Mouse (Mus musculus): ENCODE results near the gene Tspan11. TPM values are rescaled to one million over a fixed set of nuclear protein-coding genes. Genes with fewer than 3 reads are reported as not detected.

Tspan11 gene
- polyA plus RNA-seq, 1 experiment: 0.99 TPM

- Histone ChIP-seq H3K36me3 (ENCODE audit: control insufficient read depth, insufficient read depth) (no peaks in the 10 kb centered on the region), H3K79me3 (ENCODE audit: low read depth) (no peaks in the 10 kb centered on the region), H3K79me2 (ENCODE audit: control insufficient read depth, insufficient read depth) (no peaks in the 10 kb centered on the region), H3K27me3 (ENCODE audit: control insufficient read depth, insufficient read depth, insufficient read length) (peaks cover 5% of the 10 kb centered on the region), H3ac (ENCODE audit: control insufficient read depth, insufficient read length, low read depth) (no peak overlapping the region), H3K4me3 (ENCODE audit: insufficient read depth, poor library complexity, severe bottlenecking) (no peak overlapping the region)
- no peak for TF ChIP-seq MYOD1 (IDR thresholded peaks at IDR 0.05; ENCODE audit: control insufficient read depth, insufficient read length, low read depth)
- peak; percentile 49 for TF ChIP-seq CTCF (IDR thresholded peaks at IDR 0.05; ENCODE audit: control insufficient read depth, insufficient read depth, insufficient read length)
These were observed 33.3 kb downstream of the Tspan11 start for GRCm38 (mm10) chr6:127920652-127921051.

- H3ac ChIP-seq (ENCODE audit: control insufficient read depth, insufficient read length, low read depth): no peak overlapping the region
These were observed 34.6 kb downstream of the Tspan11 start for GRCm38 (mm10) chr6:127921996-127922395.

GRCm38 (mm10) chr6:127923296-127923695 lies 35.9 kb downstream of the Tspan11 start:
- no peaks in the 10 kb centered on the region for H3K79me3 ChIP-seq (ENCODE audit: low read depth)

More at GRCm38 (mm10) chr6:127921996-127922395, 34.6 kb downstream of the Tspan11 start:
- TF ChIP-seq CTCF (IDR thresholded peaks at IDR 0.05; ENCODE audit: control insufficient read depth, insufficient read depth, insufficient read length) (no peak), MYOD1 (IDR thresholded peaks at IDR 0.05; ENCODE audit: control insufficient read depth, insufficient read length, low read depth) (no peak), FOSL1 (IDR thresholded peaks at IDR 0.05; ENCODE audit: insufficient read depth, low read length, poor library complexity, severe bottlenecking) (no peak), MYOG (IDR thresholded peaks at IDR 0.05; ENCODE audit: control insufficient read depth, extremely low read depth, insufficient read length) (no peak), CEBPB (IDR thresholded peaks at IDR 0.05; ENCODE audit: low read depth) (no peak), USF1 (IDR thresholded peaks at IDR 0.05; ENCODE audit: low read depth) (no peak), MAX (IDR thresholded peaks at IDR 0.05) (no peak)
- no peak overlapping the region for H3K4me3 ChIP-seq (ENCODE audit: insufficient read depth, poor library complexity, severe bottlenecking)
- H3K27me3 ChIP-seq (ENCODE audit: control insufficient read depth, insufficient read depth, insufficient read length): peaks cover 13% of the 10 kb centered on the region
- no peaks in the 10 kb centered on the region for H3K79me2 ChIP-seq (ENCODE audit: control insufficient read depth, insufficient read depth)
- H3K79me3 ChIP-seq (ENCODE audit: low read depth): no peaks in the 10 kb centered on the region
- H3K36me3 ChIP-seq (ENCODE audit: control insufficient read depth, insufficient read depth): no peaks in the 10 kb centered on the region

GRCm38 (mm10) chr6:127924750-127925149 lies 37.4 kb downstream of the Tspan11 start:
- Histone ChIP-seq H3K79me3 (ENCODE audit: low read depth) (no peaks in the 10 kb centered on the region), H3K27me3 (ENCODE audit: control insufficient read depth, insufficient read depth, insufficient read length) (peaks cover 13% of the 10 kb centered on the region), H3K4me3 (ENCODE audit: insufficient read depth, poor library complexity, severe bottlenecking) (no peak overlapping the region), H3K79me2 (ENCODE audit: control insufficient read depth, insufficient read depth) (no peaks in the 10 kb centered on the region), H3K36me3 (ENCODE audit: control insufficient read depth, insufficient read depth) (no peaks in the 10 kb centered on the region), H3ac (ENCODE audit: control insufficient read depth, insufficient read length, low read depth) (no peak overlapping the region)
- TF ChIP-seq MYOG (IDR thresholded peaks at IDR 0.05; ENCODE audit: control insufficient read depth, extremely low read depth, insufficient read length) (no peak), MYOD1 (IDR thresholded peaks at IDR 0.05; ENCODE audit: control insufficient read depth, insufficient read length, low read depth) (no peak)

More at GRCm38 (mm10) chr6:127923296-127923695, 35.9 kb downstream of the Tspan11 start:
- no peaks in the 10 kb centered on the region for H3K79me2 ChIP-seq (ENCODE audit: control insufficient read depth, insufficient read depth)
- peaks cover 13% of the 10 kb centered on the region for H3K27me3 ChIP-seq (ENCODE audit: control insufficient read depth, insufficient read depth, insufficient read length)
- TF ChIP-seq MAX (IDR thresholded peaks at IDR 0.05): no peak
- TF ChIP-seq CTCF (IDR thresholded peaks at IDR 0.05; ENCODE audit: control insufficient read depth, insufficient read depth, insufficient read length): no peak
- TF ChIP-seq CEBPB (IDR thresholded peaks at IDR 0.05; ENCODE audit: low read depth): no peak
- TF ChIP-seq MYOD1 (IDR thresholded peaks at IDR 0.05; ENCODE audit: control insufficient read depth, insufficient read length, low read depth): no peak
- no peaks in the 10 kb centered on the region for H3K36me3 ChIP-seq (ENCODE audit: control insufficient read depth, insufficient read depth)
- H3K4me3 ChIP-seq (ENCODE audit: insufficient read depth, poor library complexity, severe bottlenecking): no peak overlapping the region
- no peak overlapping the region for H3ac ChIP-seq (ENCODE audit: control insufficient read depth, insufficient read length, low read depth)

- no peaks in the 10 kb centered on the region for H3K79me2 ChIP-seq (ENCODE audit: control insufficient read depth, insufficient read depth)
- no peaks in the 10 kb centered on the region for H3K36me3 ChIP-seq (ENCODE audit: control insufficient read depth, insufficient read depth)
- H3K27me3 ChIP-seq (ENCODE audit: control insufficient read depth, insufficient read depth, insufficient read length): peaks cover 16% of the 10 kb centered on the region
- no peak overlapping the region for H3K4me3 ChIP-seq (ENCODE audit: insufficient read depth, poor library complexity, severe bottlenecking)
- TF ChIP-seq FOSL1 (IDR thresholded peaks at IDR 0.05; ENCODE audit: insufficient read depth, low read length, poor library complexity, severe bottlenecking): no peak
- no peak for TF ChIP-seq USF1 (IDR thresholded peaks at IDR 0.05; ENCODE audit: low read depth)
- TF ChIP-seq MAX (IDR thresholded peaks at IDR 0.05): no peak
- TF ChIP-seq MYOG (IDR thresholded peaks at IDR 0.05; ENCODE audit: control insufficient read depth, extremely low read depth, insufficient read length): no peak
- TF ChIP-seq MYOD1 (IDR thresholded peaks at IDR 0.05; ENCODE audit: control insufficient read depth, insufficient read length, low read depth): no peak
- no peak for TF ChIP-seq CTCF (IDR thresholded peaks at IDR 0.05; ENCODE audit: control insufficient read depth, insufficient read depth, insufficient read length)
- no peak for TF ChIP-seq CEBPB (IDR thresholded peaks at IDR 0.05; ENCODE audit: low read depth)
- no peak overlapping the region for H3ac ChIP-seq (ENCODE audit: control insufficient read depth, insufficient read length, low read depth)
- H3K79me3 ChIP-seq (ENCODE audit: low read depth): no peaks in the 10 kb centered on the region
These were observed 38.5 kb downstream of the Tspan11 start for GRCm38 (mm10) chr6:127925915-127926314.

GRCm38 (mm10) chr6:127928682-127929081 lies 41.3 kb downstream of the Tspan11 start:
- Histone ChIP-seq H3K4me3 (ENCODE audit: insufficient read depth, poor library complexity, severe bottlenecking) (no peak overlapping the region), H3K79me3 (ENCODE audit: low read depth) (no peaks in the 10 kb centered on the region), H3K36me3 (ENCODE audit: control insufficient read depth, insufficient read depth) (no peaks in the 10 kb centered on the region), H3ac (ENCODE audit: control insufficient read depth, insufficient read length, low read depth) (no peak overlapping the region), H3K27me3 (ENCODE audit: control insufficient read depth, insufficient read depth, insufficient read length) (peaks cover 12% of the 10 kb centered on the region), H3K79me2 (ENCODE audit: control insufficient read depth, insufficient read depth) (no peaks in the 10 kb centered on the region)
- TF ChIP-seq CEBPB (IDR thresholded peaks at IDR 0.05; ENCODE audit: low read depth) (no peak), CTCF (IDR thresholded peaks at IDR 0.05; ENCODE audit: control insufficient read depth, insufficient read depth, insufficient read length) (no peak), MYOG (IDR thresholded peaks at IDR 0.05; ENCODE audit: control insufficient read depth, extremely low read depth, insufficient read length) (no peak), MAX (IDR thresholded peaks at IDR 0.05) (no peak), USF1 (IDR thresholded peaks at IDR 0.05; ENCODE audit: low read depth) (no peak), FOSL1 (IDR thresholded peaks at IDR 0.05; ENCODE audit: insufficient read depth, low read length, poor library complexity, severe bottlenecking) (no peak), MYOD1 (IDR thresholded peaks at IDR 0.05; ENCODE audit: control insufficient read depth, insufficient read length, low read depth) (no peak)

Data from C2C12 (cell line).